Mouse (Mus musculus) lung, embryonic 14.5 days (tissue): ENCODE measurements around the gene Nhp2. TPM values are rescaled to one million over a fixed set of nuclear protein-coding genes. Genes with fewer than 3 reads are reported as not detected.
A peak's percentile ranks its signal among the peaks of the same experiment; 100 is the strongest.

Source experiments
- ATAC-seq: fragments of 200-750 bp; cut with Nextera tagmentation; 2 replicates; pipeline ENCODE4 v1.8.0; 2017; ENCODE audit warnings: mild to moderate bottlenecking, moderate TSS enrichment, moderate library complexity; ENCODE audit not compliant: insufficient read depth
- DNase-seq: peaks from one replicate; pipeline ENCODE4 v3.0.0-alpha.2; 2015
- H3K27ac ChIP-seq: fragments of 300-500 bp; sonication (generic); 2 replicates; pipeline ENCODE4 v1.5.1; 2014; ENCODE audit warnings: low read depth, mild to moderate bottlenecking, moderate library complexity
- H3K27me3 ChIP-seq: fragments of 300-500 bp; sonication (generic); 2 replicates; pipeline ENCODE4 v1.6.1; 2014; ENCODE audit warnings: low read length, control low read depth; ENCODE audit not compliant: insufficient read depth
- H3K36me3 ChIP-seq: fragments of 300-500 bp; sonication (generic); 2 replicates; pipeline ENCODE4 v1.6.1; 2014; ENCODE audit warnings: control low read depth; ENCODE audit not compliant: insufficient read depth
- H3K4me1 ChIP-seq: fragments of 300-500 bp; sonication (generic); 2 replicates; pipeline ENCODE4 v1.6.1; 2014; ENCODE audit warnings: antibody characterized with exemption, control low read depth; ENCODE audit not compliant: insufficient read depth
- H3K4me2 ChIP-seq: fragments of 300-500 bp; sonication (generic); 2 replicates; pipeline ENCODE4 v1.6.1; 2014; ENCODE audit warnings: mild to moderate bottlenecking
- H3K4me3 ChIP-seq: fragments of 300-500 bp; sonication (generic); 2 replicates; pipeline ENCODE4 v1.5.1; 2014; ENCODE audit warnings: low read depth, low read length
- H3K9ac ChIP-seq: fragments of 300-500 bp; sonication (generic); 2 replicates; pipeline ENCODE4 v1.6.1; 2014
- H3K9me3 ChIP-seq: fragments of 300-500 bp; sonication (generic); 2 replicates; pipeline ENCODE4 v1.6.1; 2016; ENCODE audit warnings: low read depth, low read length, control low read depth
- CTCF ChIP-seq: IDR thresholded peaks from 2 replicates; pipeline ENCODE4 v1.5.1; 2016; ENCODE audit warnings: antibody characterized with exemption, low read depth
- WGBS: fragments of 180-500 bp; shearing (Covaris S2); extraction: QIAGEN DNeasy Blood & Tissue Kit; methylation state at CpG from one replicate; pipeline ENCODE4 v1.1.7; 2014; 5-methylcytosine and 5-hydroxymethylcytosine counted together
- polyA plus RNA-seq: library from polyadenylated mRNA; unstranded; fragments of >200 nt; fragmentation: Nextera tagmentation; extraction: Ambion mirVana; gene quantifications from 2 replicates; pipeline ENCODE4 v1.2.1, GENCODE M21; 2014

Nhp2 gene
- 178 and 187 TPM in 2 replicates for polyA plus RNA-seq

DNA sequence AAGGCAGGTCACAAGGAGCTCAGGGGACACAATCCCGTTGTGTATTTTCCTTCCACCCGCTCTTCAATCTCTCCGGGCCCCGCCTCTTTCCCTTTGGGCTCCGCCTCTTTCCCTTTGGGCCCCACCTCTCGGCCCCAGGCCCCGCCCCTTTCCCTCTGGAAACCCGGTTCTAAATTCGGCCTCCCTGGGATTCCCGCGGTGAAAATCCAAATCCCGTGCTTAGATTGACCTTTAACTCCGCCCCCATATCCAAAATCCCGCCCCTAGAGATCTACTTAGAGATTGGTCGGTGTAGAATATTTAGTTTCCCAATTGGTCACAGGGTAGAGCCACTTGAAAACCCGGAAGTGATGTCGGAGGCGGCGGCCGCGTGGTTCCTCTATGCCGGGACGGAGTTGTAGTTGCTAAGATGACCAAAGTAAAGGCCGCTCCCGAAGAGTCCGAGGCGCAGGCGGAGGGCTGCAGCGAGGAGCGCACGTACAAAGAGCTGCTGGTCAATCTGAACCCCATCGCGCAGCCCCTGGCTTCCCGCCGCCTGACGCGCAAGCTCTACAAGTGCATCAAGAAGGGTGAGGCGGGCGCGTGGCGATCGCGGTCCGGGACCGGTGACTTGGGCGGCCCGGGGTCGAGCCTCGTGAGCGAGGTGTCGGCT lies at the start of gene Nhp2:
Gene Nhp2 (plus strand): TSS at position 327 of the 652 bp plus-strand sequence.
- H3K9ac ChIP-seq = peak within 1 kb of the TSS; percentile 76
- no peaks in the 10 kb centered on the region for H3K27me3 ChIP-seq
- H3K36me3 ChIP-seq = peaks cover 23% of the 10 kb centered on the region
- peaks cover 8% of the 10 kb centered on the region; the same call in 1 of the 2 replicates for H3K4me1 ChIP-seq
- under 1% methylated on average over 51 of the region's 51 CpGs for WGBS
- no peak for TF ChIP-seq CTCF
- H3K27ac ChIP-seq = peak within 1 kb of the TSS; percentile 68
- DNase-seq = peak; percentile 99
- peak within 1 kb of the TSS; percentile 85 for H3K4me3 ChIP-seq
- peak; percentile 92 for ATAC-seq
- no peaks in the 10 kb centered on the region for H3K9me3 ChIP-seq
- peak within 1 kb of the TSS; percentile 81 for H3K4me2 ChIP-seq

DNA sequence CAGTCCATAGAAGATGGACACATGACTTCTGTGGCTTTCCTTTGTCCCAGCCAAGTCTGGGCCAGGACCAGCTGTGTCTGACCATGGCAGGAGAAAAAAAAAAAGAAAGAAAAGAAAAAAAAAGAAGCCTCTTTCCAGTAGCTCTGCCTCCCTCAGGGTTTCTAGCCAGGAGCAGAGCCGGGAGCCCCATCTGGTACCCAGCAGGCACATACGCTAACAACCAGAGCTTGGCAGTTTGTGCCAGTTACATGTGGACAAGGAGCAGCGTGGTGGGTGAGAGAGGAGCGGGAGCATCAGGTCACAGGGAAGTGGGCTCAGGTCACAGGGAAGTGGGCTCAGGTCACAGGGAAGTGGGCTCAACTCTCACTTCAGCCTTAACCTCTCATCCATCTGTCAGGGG lies 43.1 kb upstream of the Nhp2 start:
- no peaks in the 10 kb centered on the region for H3K9me3 ChIP-seq
- H3K4me1 ChIP-seq = no peaks in the 10 kb centered on the region
- 0 out of 2 replicates have a peak, but pooled peaks cover 5% of the 10 kb centered on the region for H3K36me3 ChIP-seq
- H3K27ac ChIP-seq = no peak overlapping the region
- ATAC-seq (no peak), DNase-seq (no peak)
- H3K27me3 ChIP-seq = no peaks in the 10 kb centered on the region
- H3K9ac ChIP-seq = no peak overlapping the region
- no peak overlapping the region for H3K4me2 ChIP-seq
- WGBS = 75% methylated on average over 4 of the region's 4 CpGs
- no peak overlapping the region for H3K4me3 ChIP-seq
- no peak for TF ChIP-seq CTCF

DNA sequence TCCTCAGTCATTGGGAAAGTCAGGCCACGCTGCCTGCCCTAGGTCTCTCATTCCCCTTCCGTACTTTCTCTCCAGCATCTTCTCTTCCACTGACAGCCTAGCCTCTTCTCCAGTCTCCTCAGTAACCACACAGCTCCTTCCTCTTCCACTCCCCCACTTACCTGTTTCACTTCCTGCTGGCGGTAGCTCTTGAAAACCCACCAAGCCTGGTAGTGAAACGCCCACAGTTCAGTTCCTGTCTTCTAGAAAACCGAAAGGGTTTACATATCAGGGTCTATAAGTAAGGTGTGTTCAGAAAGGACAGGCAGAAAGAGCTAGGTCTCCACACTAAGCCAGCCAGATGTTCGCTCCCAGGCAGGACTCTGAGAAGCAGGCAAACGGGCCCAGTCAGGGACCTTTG lies 41.9 kb upstream of the Nhp2 start:
- H3K4me1 ChIP-seq = no peaks in the 10 kb centered on the region
- H3K27me3 ChIP-seq = no peaks in the 10 kb centered on the region
- no peak overlapping the region for H3K4me2 ChIP-seq
- H3K4me3 ChIP-seq = no peak overlapping the region
- 0 out of 2 replicates have a peak, but pooled peaks cover 5% of the 10 kb centered on the region for H3K36me3 ChIP-seq
- H3K27ac ChIP-seq = no peak overlapping the region
- ATAC-seq (no peak), DNase-seq (no peak)
- TF ChIP-seq CTCF = no peak
- 68% methylated on average over 7 of the region's 7 CpGs for WGBS
- no peak overlapping the region for H3K9ac ChIP-seq
- no peaks in the 10 kb centered on the region for H3K9me3 ChIP-seq

DNA sequence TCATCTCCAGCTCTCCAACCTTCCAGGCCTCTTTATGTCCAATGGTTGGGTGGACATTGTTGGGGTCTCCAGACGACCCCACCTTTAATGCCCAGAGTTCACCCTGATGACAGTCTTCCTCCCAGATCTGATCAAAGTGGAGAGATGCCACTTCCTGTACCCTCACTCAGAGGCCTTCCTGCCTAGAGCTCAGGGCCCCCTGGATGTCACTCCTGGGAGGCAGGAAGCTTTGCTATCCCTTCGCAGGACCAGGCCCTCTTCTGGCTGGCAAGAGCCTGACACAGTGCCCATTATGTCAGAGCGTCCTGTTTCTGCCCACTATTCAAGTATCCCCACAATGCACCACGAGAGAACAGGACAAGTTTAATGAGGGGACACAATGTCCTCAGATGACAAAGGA lies 40.5 kb upstream of the Nhp2 start:
- Histone ChIP-seq H3K4me3 (no peak overlapping the region), H3K27me3 (no peaks in the 10 kb centered on the region), H3K9me3 (no peaks in the 10 kb centered on the region), H3K4me2 (no peak overlapping the region), H3K27ac (no peak overlapping the region), H3K36me3 (0 out of 2 replicates have a peak, but pooled peaks cover 2% of the 10 kb centered on the region), H3K4me1 (peaks cover 4% of the 10 kb centered on the region; the same call in 1 of the 2 replicates), H3K9ac (no peak overlapping the region)
- WGBS = 71% methylated on average over 4 of the region's 4 CpGs
- TF ChIP-seq CTCF = no peak
- ATAC-seq = no peak
- no peak for DNase-seq

DNA sequence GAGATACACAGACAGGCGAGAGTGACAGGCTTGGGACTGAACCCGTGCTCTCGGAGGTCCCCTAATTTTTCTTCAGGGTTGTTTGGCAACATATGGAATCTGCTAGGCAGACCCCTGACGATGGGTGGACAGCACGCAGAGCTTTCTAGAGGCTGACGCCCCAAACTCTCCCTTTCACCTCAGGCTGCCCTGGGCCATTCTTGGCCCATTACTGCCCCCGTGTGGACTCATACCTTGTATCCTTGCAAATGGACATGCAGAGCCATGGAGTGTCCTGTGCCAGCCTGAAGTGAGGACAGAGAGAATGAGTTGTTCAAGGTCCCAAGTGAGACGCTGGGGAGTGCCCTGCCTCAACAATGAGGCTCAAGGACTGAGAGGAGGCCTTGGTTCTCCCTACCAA lies 36.8 kb upstream of the Nhp2 start:
- DNase-seq = peak; percentile 90
- TF ChIP-seq CTCF = peak; percentile 77

DNA sequence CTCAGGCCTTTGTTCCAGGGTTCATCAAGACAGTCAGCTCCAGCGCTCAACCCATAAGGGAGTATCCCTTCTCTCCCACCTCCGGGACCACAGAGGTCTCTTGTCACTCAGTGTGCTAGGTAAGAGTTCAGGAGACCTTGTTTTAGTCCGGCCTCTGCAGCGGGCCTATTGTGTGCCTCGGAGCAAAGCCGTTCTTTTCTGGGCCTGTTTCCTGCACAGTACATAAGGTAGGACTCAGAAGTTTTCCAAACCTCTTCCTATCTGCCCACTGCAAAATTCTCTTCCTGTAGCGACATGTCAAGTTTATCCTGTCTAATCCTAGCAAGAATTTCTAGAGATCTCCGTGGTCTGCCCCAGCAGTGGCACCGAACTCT lies 35.5 kb upstream of the Nhp2 start:
- Histone ChIP-seq H3K36me3 (peaks cover 31% of the 10 kb centered on the region), H3K4me1 (peaks cover 4% of the 10 kb centered on the region; the same call in 1 of the 2 replicates), H3K4me3 (peak overlapping the region; percentile 71), H3K9me3 (no peaks in the 10 kb centered on the region), H3K27me3 (no peaks in the 10 kb centered on the region), H3K9ac (peak overlapping the region; percentile 79), H3K27ac (peak overlapping the region; percentile 97), H3K4me2 (peak overlapping the region; percentile 83)
- WGBS = 17% methylated on average over 9 of the region's 9 CpGs
- no peak for TF ChIP-seq CTCF
- ATAC-seq (peak; percentile 14), DNase-seq (no peak)

More for the DNA sequence above, 36.8 kb upstream of the Nhp2 start:
- Histone ChIP-seq H3K4me2 (no peak overlapping the region), H3K4me3 (no peak overlapping the region), H3K27ac (no peak overlapping the region), H3K36me3 (peaks cover 18% of the 10 kb centered on the region), H3K9ac (no peak overlapping the region), H3K9me3 (no peaks in the 10 kb centered on the region), H3K27me3 (no peaks in the 10 kb centered on the region), H3K4me1 (peaks cover 4% of the 10 kb centered on the region; the same call in 1 of the 2 replicates)
- WGBS = 16% methylated on average over 8 of the region's 8 CpGs
- no peak for ATAC-seq

DNA sequence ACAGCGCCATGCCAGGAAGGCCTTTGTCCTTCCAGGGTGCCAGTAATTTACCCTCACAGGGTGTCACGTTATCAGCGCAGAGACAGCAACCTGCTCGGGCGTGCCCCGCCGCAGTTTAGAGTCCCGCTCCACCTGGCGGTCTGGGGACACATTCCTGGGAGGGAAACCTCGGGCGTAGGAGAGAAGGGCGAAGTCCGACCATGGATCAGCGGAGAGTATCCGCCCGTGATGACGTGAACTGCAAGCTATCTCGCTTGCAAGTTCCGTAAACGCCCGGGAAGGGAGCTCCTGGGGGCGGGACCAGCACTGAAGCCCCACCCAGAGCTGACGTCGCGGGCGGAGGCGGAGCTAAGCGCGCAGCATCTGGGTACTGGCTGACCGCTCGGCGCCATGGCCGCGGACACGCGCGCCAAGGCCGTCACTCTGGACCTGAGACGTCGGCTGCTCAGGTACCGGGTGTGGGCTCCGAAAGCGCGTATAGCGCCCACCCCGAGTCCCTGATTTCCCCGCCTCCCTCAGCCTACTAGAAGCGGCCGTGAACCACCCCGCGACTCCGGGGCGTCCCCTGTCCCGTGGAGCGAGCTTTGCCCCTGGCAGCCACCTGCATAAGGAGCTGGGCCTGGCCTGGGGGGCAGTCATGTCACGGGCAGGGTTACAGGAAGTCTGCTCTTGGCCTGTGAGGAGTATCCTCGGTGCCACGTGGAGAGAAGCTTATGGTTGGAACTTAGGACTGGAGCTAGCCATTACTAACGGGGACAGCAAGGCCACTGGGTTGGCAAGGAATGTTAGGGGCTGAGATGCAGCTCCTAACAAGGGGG lies 34.9 kb upstream of the Nhp2 start, which contains the start of gene Phykpl:
Gene Phykpl (plus strand): TSS at position 327 of the 818 bp plus-strand sequence.
- peaks cover 37% of the 10 kb centered on the region for H3K36me3 ChIP-seq
- ATAC-seq (peak; percentile 94), DNase-seq (peak; percentile 99)
- H3K4me1 ChIP-seq = peaks cover 4% of the 10 kb centered on the region; the same call in 1 of the 2 replicates
- peak within 1 kb of the TSS; percentile 83 for H3K4me2 ChIP-seq
- H3K27me3 ChIP-seq = no peaks in the 10 kb centered on the region
- peak within 1 kb of the TSS; percentile 71 for H3K4me3 ChIP-seq
- no peaks in the 10 kb centered on the region for H3K9me3 ChIP-seq
- peak within 1 kb of the TSS; percentile 97 for H3K27ac ChIP-seq
- H3K9ac ChIP-seq = peak within 1 kb of the TSS; percentile 79
- WGBS = under 1% methylated on average over 59 of the region's 59 CpGs
- peak; percentile 63 for TF ChIP-seq CTCF
